Mouse (Mus musculus): ENCODE data around the gene Abca9. TPM values are rescaled to one million over a fixed set of nuclear protein-coding genes. Genes with fewer than 3 reads are reported as not detected.

Gene Abca9
- polyA plus RNA-seq, 1 experiment from 2014 or later, result 0.85 TPM

Other genes with a start within 250 kb of the Abca9 start
- 0.66 and 0.92 TPM in 2 replicates for gene Abca8b, start 172.4 kb downstream of the Abca9 start, polyA plus RNA-seq (2014; fragmentation: Nextera tagmentation; extraction: Ambion mirVana)
- gene Abca8a, start 72.2 kb downstream of the Abca9 start, polyA plus RNA-seq (2014; fragmentation: Nextera tagmentation; extraction: Ambion mirVana), result 0.14 and 0.31 TPM in 2 replicates
- gene Abca6, start 83.6 kb upstream of the Abca9 start, polyA plus RNA-seq (2014; fragmentation: Nextera tagmentation; extraction: Ambion mirVana), result 0.31 and 0.48 TPM in 2 replicates
- gene Abca5, start 169.5 kb upstream of the Abca9 start, polyA plus RNA-seq (2014; fragmentation: Nextera tagmentation; extraction: Ambion mirVana), result 4.7 and 5.4 TPM in 2 replicates
- gene Map2k6, start 230.9 kb upstream of the Abca9 start, polyA plus RNA-seq (2014; fragmentation: Nextera tagmentation; extraction: Ambion mirVana), result 25.5 and 26.4 TPM in 2 replicates